Mouse (Mus musculus): ENCODE data around the gene Nap1l4.

DNA sequence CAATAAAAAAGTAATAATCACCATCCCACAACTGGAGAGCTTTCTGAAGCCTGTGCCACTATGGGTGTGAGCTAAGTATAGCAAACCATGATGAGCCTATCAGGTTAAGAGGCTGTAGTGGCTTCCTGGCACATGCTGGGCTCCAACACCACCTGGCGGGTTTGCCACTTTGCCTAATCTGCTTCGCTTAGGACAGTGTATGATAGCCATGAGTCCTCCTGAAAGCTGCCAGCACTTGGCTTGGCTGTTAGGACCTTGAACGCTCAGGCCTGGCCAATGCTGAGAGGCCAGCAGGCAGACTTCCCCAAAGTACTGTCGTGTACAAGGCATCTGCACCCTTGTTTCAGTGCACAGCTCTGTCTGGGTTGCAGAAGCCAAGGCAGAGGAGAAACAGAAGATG, 39.1 kb upstream of the Nap1l4 start:
- TF ChIP-seq CTCF (IDR thresholded peaks at IDR 0.05; ENCODE audit: control insufficient read depth, insufficient read depth, insufficient replicate concordance, low read depth, low read length) (no peak), POLR2A (IDR thresholded peaks at IDR 0.05; ENCODE audit: control insufficient read depth, low read depth, low read length) (no peak)

All from testis, adult 2 months (tissue).